Mouse (Mus musculus): ENCODE results near the gene Upk3bl. TPM values are rescaled to one million over a fixed set of nuclear protein-coding genes. Genes with fewer than 3 reads are reported as not detected.
A peak's percentile ranks its signal among the peaks of the same experiment; 100 is the strongest.
"Not testable (repeated sequence)": the region's sequence is repeated elsewhere in the genome, so short reads cannot be mapped to it uniquely, and the experiment has no call there.

The Upk3bl gene
- polyA plus RNA-seq, 1 experiment from 2014 or later = 1.2 TPM

DNA sequence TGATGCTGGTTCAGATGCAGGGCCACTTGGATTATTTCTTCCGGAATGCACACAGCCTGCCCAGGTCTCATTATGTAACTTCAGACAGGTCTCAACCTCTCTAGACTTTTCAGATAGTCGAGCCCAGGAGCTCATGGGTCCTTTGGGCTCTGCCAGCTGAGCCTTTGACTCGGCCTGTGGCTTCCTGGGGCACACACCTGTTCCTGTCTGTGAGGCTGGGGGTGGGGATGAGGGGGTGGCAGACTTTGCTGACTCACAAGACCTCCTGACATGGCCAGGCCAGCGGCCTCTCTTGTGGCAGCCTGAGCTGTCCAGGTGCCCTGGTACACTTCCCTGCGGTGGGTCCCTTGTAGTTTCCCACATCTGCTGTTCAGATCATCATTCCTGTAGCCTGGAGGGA lies 37.6 kb downstream of the Upk3bl start:
- 49% methylated on average over 5 of the region's 5 CpGs for WGBS
- Histone ChIP-seq H3K9me3 (replicated peaks; ENCODE audit: control insufficient read depth, low read length) (no peaks in the 10 kb centered on the region), H3K27me3 (ENCODE audit: control insufficient read depth, insufficient read depth, low read length) (no peaks in the 10 kb centered on the region; the same call in 1 of the 2 replicates)

DNA sequence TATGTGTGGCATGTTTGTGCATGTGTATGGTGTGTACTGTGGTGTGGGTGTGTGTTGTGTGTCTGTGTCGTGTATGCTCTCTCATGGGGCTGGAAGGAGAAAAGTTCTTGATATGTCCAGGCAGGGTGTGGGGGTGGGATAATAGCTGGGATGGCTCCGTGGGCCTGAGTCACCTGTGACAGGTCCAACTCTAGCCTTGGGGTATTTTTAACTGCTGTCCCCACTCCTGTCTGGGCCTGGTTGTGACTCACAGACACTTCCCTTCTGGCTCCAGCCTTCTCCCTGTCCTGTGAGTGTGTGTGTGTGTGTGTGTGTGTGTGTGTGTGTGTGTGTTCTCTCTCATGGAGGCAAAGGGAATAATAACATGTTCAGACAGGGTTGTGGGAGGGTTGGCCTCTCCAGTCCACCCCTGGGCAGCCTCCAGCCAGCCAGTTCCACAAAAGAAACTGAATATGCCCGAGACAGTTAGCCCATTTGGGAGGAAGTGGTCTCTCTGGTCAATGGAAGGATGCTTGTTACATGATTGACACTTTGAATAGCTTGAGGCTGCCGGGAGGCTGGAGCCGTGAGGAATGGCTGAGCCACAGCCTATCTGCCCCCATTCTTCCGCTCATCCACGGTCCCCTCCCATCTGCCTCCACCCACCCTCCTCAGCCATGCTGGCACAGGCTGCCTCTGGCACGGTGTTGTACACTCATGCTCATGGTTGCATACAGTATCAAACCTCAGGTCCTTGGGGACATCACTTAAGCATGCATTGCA lies 40.1 kb downstream of the Upk3bl start:
- H3K27me3 ChIP-seq (ENCODE audit: control insufficient read depth, insufficient read depth, low read length) = no peaks in the 10 kb centered on the region; the same call in 1 of the 2 replicates
- no peaks in the 10 kb centered on the region for H3K9me3 ChIP-seq (replicated peaks; ENCODE audit: control insufficient read depth, low read length)
- 47% methylated on average over 8 of the region's 8 CpGs for WGBS
- H3K36me3 ChIP-seq (ENCODE audit: control insufficient read depth, insufficient read depth) = no peaks in the 10 kb centered on the region
- ATAC-seq (replicated peaks; ENCODE audit: extremely low read depth, insufficient read depth, low FRiP score) = no peak
- H3K4me2 ChIP-seq (ENCODE audit: low read depth, low read length) = no peak overlapping the region
- H3K9ac ChIP-seq (ENCODE audit: low read length) = no peak overlapping the region
- H3K4me1 ChIP-seq (ENCODE audit: control insufficient read depth, insufficient read depth, low read length) = no peaks in the 10 kb centered on the region
- no peak overlapping the region for H3K27ac ChIP-seq (ENCODE audit: low read length)
- H3K4me3 ChIP-seq (ENCODE audit: low read length) = no peak overlapping the region

More for the DNA sequence above, 37.6 kb downstream of the Upk3bl start:
- H3K36me3 ChIP-seq (ENCODE audit: control insufficient read depth, insufficient read depth) = no peaks in the 10 kb centered on the region
- ATAC-seq (replicated peaks; ENCODE audit: extremely low read depth, insufficient read depth, low FRiP score) = no peak; the same call in 1 of the 2 replicates
- H3K4me1 ChIP-seq (ENCODE audit: control insufficient read depth, insufficient read depth, low read length) = no peaks in the 10 kb centered on the region
- no peak overlapping the region for H3K27ac ChIP-seq (ENCODE audit: low read length)
- H3K9ac ChIP-seq (ENCODE audit: low read length) = no peak overlapping the region
- no peak overlapping the region for H3K4me2 ChIP-seq (ENCODE audit: low read depth, low read length)
- no peak overlapping the region for H3K4me3 ChIP-seq (ENCODE audit: low read length)

DNA sequence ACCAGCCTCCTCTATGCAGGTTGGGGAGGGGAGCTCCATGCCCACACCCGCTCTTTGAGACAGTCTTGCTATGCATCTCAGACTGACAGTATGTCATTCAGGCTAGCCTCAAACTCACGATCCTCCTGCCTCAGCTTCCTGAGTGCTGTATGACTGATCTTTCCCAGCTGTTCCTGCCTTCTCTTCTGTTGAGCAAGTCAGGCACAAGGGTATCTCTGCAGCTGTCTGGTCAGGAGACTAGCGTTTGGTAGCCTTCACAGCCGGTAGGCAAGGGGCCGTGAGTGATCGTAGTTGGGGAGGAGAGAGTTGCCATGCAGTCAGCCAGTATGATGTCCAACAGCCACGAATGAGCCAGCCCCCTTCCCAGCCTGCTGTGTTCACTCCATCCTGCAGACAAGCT lies 40.8 kb downstream of the Upk3bl start:
- WGBS = 62% methylated on average over 7 of the region's 7 CpGs
- Histone ChIP-seq H3K27me3 (ENCODE audit: control insufficient read depth, insufficient read depth, low read length) (no peaks in the 10 kb centered on the region; the same call in 1 of the 2 replicates), H3K4me3 (ENCODE audit: low read length) (no peak overlapping the region), H3K9me3 (replicated peaks; ENCODE audit: control insufficient read depth, low read length) (no peaks in the 10 kb centered on the region), H3K9ac (ENCODE audit: low read length) (no peak overlapping the region), H3K36me3 (ENCODE audit: control insufficient read depth, insufficient read depth) (no peaks in the 10 kb centered on the region), H3K4me1 (ENCODE audit: control insufficient read depth, insufficient read depth, low read length) (no peaks in the 10 kb centered on the region), H3K4me2 (ENCODE audit: low read depth, low read length) (no peak overlapping the region), H3K27ac (ENCODE audit: low read length) (no peak overlapping the region)
- no peak for ATAC-seq (replicated peaks; ENCODE audit: extremely low read depth, insufficient read depth, low FRiP score)

DNA sequence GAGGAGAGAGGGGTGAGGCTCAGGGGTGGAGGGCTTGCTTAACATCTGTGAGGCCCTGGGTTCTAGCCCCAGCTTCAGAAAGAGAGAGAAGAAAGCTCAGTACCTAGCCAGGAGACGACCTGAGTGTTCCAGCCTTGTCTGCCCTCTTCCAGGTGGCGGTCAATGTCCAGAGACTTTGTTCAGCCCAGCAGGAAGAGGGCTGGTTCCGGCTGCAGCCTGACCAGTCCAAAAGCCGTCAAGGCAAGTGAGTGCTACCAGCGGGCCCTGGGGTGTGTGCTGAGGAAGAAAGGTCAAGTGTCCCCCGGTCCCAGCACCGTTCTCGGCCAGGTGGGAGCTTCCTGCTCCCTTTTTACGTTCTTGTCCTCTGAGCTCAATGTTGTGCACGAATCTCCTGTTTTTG lies 44.2 kb downstream of the Upk3bl start:
- no peak overlapping the region for H3K4me3 ChIP-seq (ENCODE audit: low read length)
- WGBS = 82% methylated on average over 10 of the region's 10 CpGs
- H3K4me1 ChIP-seq (ENCODE audit: control insufficient read depth, insufficient read depth, low read length) = peaks cover 6% of the 10 kb centered on the region
- no peak overlapping the region for H3K27ac ChIP-seq (ENCODE audit: low read length)
- no peak overlapping the region for H3K9ac ChIP-seq (ENCODE audit: low read length)
- H3K4me2 ChIP-seq (ENCODE audit: low read depth, low read length) = no peak overlapping the region
- ATAC-seq (replicated peaks; ENCODE audit: extremely low read depth, insufficient read depth, low FRiP score) = no peak
- no peaks in the 10 kb centered on the region for H3K36me3 ChIP-seq (ENCODE audit: control insufficient read depth, insufficient read depth)
- no peaks in the 10 kb centered on the region for H3K9me3 ChIP-seq (replicated peaks; ENCODE audit: control insufficient read depth, low read length)
- H3K27me3 ChIP-seq (ENCODE audit: control insufficient read depth, insufficient read depth, low read length) = no peaks in the 10 kb centered on the region

DNA sequence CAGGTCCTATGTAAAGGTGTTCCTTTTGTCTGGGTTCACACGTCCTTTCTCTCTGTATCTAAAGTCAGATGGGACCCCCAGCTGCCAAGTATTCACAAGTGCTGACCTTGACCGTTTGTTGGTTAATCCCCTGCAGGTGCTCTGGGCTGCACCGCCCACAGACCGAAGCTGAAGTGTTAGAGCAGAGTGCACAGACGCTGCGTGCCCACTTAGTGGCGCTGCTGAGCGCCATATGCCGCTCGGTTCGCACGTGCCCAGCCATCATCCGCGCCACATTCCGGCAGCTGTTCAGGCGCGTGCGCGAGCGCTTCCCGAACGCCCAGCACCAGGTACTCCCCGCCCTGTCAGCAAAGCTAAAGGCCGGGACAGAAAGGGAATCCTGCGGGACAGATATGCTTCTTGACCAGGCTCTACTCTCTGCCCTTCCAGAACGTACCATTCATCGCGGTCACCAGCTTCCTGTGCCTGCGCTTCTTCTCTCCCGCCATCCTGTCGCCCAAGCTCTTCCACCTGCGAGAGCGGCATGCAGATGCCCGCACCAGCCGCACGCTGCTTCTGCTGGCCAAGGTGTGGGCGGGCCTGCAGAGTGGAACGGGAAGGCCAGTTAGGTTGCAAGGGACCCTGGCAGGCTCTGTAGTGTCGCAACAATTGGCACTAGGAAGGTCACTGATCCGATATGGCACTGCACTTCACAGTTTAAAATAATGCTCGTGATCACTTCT lies 48.0 kb downstream of the Upk3bl start:
- H3K4me3 ChIP-seq (ENCODE audit: low read length) = peak overlapping the region; percentile 45
- no peak overlapping the region for H3K27ac ChIP-seq (ENCODE audit: low read length)
- no peaks in the 10 kb centered on the region for H3K27me3 ChIP-seq (ENCODE audit: control insufficient read depth, insufficient read depth, low read length)
- no peaks in the 10 kb centered on the region; the same call in 1 of the 2 replicates for H3K9me3 ChIP-seq (replicated peaks; ENCODE audit: control insufficient read depth, low read length)
- peaks cover 6% of the 10 kb centered on the region for H3K4me1 ChIP-seq (ENCODE audit: control insufficient read depth, insufficient read depth, low read length)
- peak overlapping the region; percentile 85 for H3K4me2 ChIP-seq (ENCODE audit: low read depth, low read length)
- WGBS = 5% methylated on average over 41 of the region's 41 CpGs
- peak overlapping the region; percentile 65 for H3K9ac ChIP-seq (ENCODE audit: low read length)
- peak; percentile 83 for ATAC-seq (replicated peaks; ENCODE audit: extremely low read depth, insufficient read depth, low FRiP score)
- H3K36me3 ChIP-seq (ENCODE audit: control insufficient read depth, insufficient read depth) = no peaks in the 10 kb centered on the region

DNA sequence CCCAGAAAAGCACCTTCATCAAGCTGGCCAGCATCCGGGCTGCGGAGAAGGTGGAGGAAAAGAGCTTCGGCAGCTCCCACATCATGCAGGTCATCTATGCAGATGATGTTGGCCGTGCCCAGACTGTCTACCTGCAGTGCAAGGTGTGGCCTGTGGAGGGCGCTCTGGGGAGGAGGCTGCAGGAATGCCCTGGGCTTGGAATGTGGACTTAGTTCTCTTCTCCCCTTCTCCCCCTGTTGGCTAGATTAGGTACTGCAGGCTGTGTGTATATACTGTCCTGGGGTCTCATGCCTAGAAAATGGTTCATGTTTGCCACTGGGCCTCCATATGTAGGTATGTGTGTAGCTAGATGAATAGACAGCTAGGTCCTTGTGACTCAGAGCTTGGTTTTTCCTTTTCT lies 50.2 kb downstream of the Upk3bl start:
- H3K4me3 ChIP-seq (ENCODE audit: low read length) = no peak overlapping the region
- H3K9me3 ChIP-seq (replicated peaks; ENCODE audit: control insufficient read depth, low read length) = no peaks in the 10 kb centered on the region; the same call in 1 of the 2 replicates
- H3K36me3 ChIP-seq (ENCODE audit: control insufficient read depth, insufficient read depth) = no peaks in the 10 kb centered on the region
- no peak overlapping the region for H3K27ac ChIP-seq (ENCODE audit: low read length)
- H3K4me1 ChIP-seq (ENCODE audit: control insufficient read depth, insufficient read depth, low read length) = peaks cover 6% of the 10 kb centered on the region
- 85% methylated on average over 5 of the region's 5 CpGs for WGBS
- no peak overlapping the region for H3K4me2 ChIP-seq (ENCODE audit: low read depth, low read length)
- ATAC-seq (replicated peaks; ENCODE audit: extremely low read depth, insufficient read depth, low FRiP score) = no peak
- H3K9ac ChIP-seq (ENCODE audit: low read length) = no peak overlapping the region
- H3K27me3 ChIP-seq (ENCODE audit: control insufficient read depth, insufficient read depth, low read length) = no peaks in the 10 kb centered on the region

DNA sequence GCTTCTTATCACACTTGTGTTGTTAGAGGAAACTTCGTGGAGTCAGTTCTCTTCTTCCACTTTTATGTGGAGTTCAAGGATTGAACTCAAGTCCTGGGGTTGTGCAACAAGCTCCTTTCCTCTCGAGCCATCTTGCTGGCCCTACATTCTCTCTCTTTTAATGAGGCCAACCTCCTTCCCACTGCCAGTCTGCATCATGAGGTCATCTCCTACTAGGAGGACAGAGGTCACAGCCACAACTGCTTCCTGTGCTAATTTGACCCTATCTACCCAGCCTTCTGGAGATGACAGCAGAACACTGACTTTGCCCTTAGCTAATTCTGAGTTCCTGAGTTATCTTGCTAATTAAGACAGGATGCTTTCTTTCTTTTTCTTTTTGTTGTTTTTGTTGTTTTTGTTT lies 54.2 kb downstream of the Upk3bl start:
- H3K27ac ChIP-seq (ENCODE audit: low read length) = no peak overlapping the region
- WGBS = 44% methylated on average over 2 of the region's 2 CpGs
- no peak overlapping the region for H3K4me3 ChIP-seq (ENCODE audit: low read length)
- H3K4me1 ChIP-seq (ENCODE audit: control insufficient read depth, insufficient read depth, low read length) = no peaks in the 10 kb centered on the region
- H3K27me3 ChIP-seq (ENCODE audit: control insufficient read depth, insufficient read depth, low read length) = no peaks in the 10 kb centered on the region
- H3K9ac ChIP-seq (ENCODE audit: low read length) = no peak overlapping the region
- no peaks in the 10 kb centered on the region for H3K36me3 ChIP-seq (ENCODE audit: control insufficient read depth, insufficient read depth)
- H3K9me3 ChIP-seq (replicated peaks; ENCODE audit: control insufficient read depth, low read length) = no peaks in the 10 kb centered on the region; the same call in 1 of the 2 replicates
- no peak overlapping the region for H3K4me2 ChIP-seq (ENCODE audit: low read depth, low read length)
- no peak for ATAC-seq (replicated peaks; ENCODE audit: extremely low read depth, insufficient read depth, low FRiP score)

DNA sequence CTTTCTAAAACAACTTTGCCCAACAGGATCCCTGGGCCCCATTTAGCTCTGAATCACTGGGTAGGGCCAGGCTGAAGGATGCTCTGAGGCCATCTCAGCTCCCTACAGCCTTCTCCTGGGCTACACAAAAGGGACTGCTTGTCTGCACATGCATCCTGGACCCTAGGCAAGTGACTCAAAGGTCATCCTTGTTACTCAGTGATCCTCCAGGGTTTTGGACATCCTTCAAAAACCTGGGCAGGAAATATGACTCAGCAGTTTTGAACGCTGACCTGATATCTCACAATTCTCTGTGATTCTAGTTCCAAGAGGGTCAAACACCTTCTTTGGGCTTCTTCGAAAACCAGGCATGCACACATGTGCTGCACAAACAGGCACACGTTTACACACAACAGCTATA lies 54.8 kb downstream of the Upk3bl start:
- Histone ChIP-seq H3K9ac (ENCODE audit: low read length) (no peak overlapping the region), H3K27ac (ENCODE audit: low read length) (no peak overlapping the region), H3K9me3 (replicated peaks; ENCODE audit: control insufficient read depth, low read length) (no peaks in the 10 kb centered on the region; the same call in 1 of the 2 replicates), H3K36me3 (ENCODE audit: control insufficient read depth, insufficient read depth) (no peaks in the 10 kb centered on the region), H3K4me3 (ENCODE audit: low read length) (no peak overlapping the region), H3K27me3 (ENCODE audit: control insufficient read depth, insufficient read depth, low read length) (no peaks in the 10 kb centered on the region), H3K4me2 (ENCODE audit: low read depth, low read length) (no peak overlapping the region), H3K4me1 (ENCODE audit: control insufficient read depth, insufficient read depth, low read length) (no peaks in the 10 kb centered on the region)
- 62% methylated on average over 3 of the region's 3 CpGs for WGBS
- no peak for ATAC-seq (replicated peaks; ENCODE audit: extremely low read depth, insufficient read depth, low FRiP score)

DNA sequence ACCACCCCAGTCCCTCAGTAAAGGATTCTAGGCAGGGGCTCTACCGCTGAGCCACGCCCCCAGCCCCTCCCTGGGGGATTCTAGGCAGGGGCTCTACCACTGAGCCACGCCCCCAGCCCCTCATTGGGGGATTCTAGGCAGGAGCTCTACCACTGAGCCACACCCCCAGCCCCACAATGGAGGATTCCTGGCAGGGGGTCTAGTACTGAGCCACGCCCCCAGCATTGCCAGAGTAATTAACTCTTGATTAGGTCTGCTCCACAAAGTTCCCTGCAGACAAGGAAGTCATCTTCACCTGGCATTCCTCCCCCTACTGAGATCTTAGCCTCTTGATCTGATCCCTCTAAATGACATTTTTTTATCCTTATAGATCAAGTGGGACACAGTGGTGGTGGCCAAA lies 59.3 kb downstream of the Upk3bl start:
- not testable (repeated sequence) for H3K9me3 ChIP-seq (replicated peaks; ENCODE audit: control insufficient read depth, low read length); ATAC-seq (replicated peaks; ENCODE audit: extremely low read depth, insufficient read depth, low FRiP score); H3K36me3 ChIP-seq (ENCODE audit: control insufficient read depth, insufficient read depth); H3K27ac ChIP-seq (ENCODE audit: low read length); H3K4me3 ChIP-seq (ENCODE audit: low read length); H3K4me2 ChIP-seq (ENCODE audit: low read depth, low read length); H3K27me3 ChIP-seq (ENCODE audit: control insufficient read depth, insufficient read depth, low read length); H3K4me1 ChIP-seq (ENCODE audit: control insufficient read depth, insufficient read depth, low read length); H3K9ac ChIP-seq (ENCODE audit: low read length)
- 28% methylated on average over 4 of the region's 4 CpGs for WGBS

Data from heart, embryonic 16.5 days (tissue).